Mouse (Mus musculus) bone marrow, adult 2 months (tissue): ENCODE measurements around the gene Cby3. TPM values are rescaled to one million over a fixed set of nuclear protein-coding genes. Genes with fewer than 3 reads are reported as not detected.

ENCODE experiments used
- H3K27ac ChIP-seq: fragments of 200-500 bp; 2 replicates; pipeline ENCODE4 v1.5.1; 2012; ENCODE audit warnings: low read depth, mild to moderate bottlenecking, control low read depth, inconsistent platforms, low read length; ENCODE audit not compliant: control insufficient read depth, poor library complexity, insufficient read depth
- H3K4me1 ChIP-seq: fragments of 200-500 bp; 2 replicates; pipeline ENCODE4 v1.6.1; 2011; ENCODE audit warnings: low read length; ENCODE audit not compliant: control insufficient read depth, insufficient read depth
- H3K4me3 ChIP-seq: fragments of 200-500 bp; replicated peaks from 2 replicates; pipeline ENCODE3; 2011; ENCODE audit warnings: mild to moderate bottlenecking, low read depth, low read length, control low read depth; ENCODE audit not compliant: control insufficient read depth
- CTCF ChIP-seq: fragments of 200-500 bp; IDR thresholded peaks from 2 replicates; pipeline ENCODE4 v1.5.1; 2011; ENCODE audit warnings: low read length, control low read depth; ENCODE audit not compliant: control insufficient read depth, insufficient read depth
- POLR2A ChIP-seq: fragments of 200-500 bp; IDR thresholded peaks from 2 replicates; pipeline ENCODE4 v1.6.1; 2011; ENCODE audit warnings: low read depth, mild to moderate bottlenecking, control low read depth, low read length, borderline replicate concordance; ENCODE audit not compliant: control insufficient read depth
- WGBS: fragments of 180-500 bp; shearing (Covaris S2); methylation state at CpG from one replicate; pipeline ENCODE4 v1.1.7; 2018; 5-methylcytosine and 5-hydroxymethylcytosine counted together
- polyA plus RNA-seq: library from polyadenylated mRNA; stranded (reverse); fragments of >200 nt; gene quantifications from 2 replicates; pipeline ENCODE4 v1.2.4, GENCODE M21; 2011; ENCODE audit warnings: low replicate concordance; ENCODE audit not compliant: missing spikeins, insufficient read depth, insufficient read length

Cby3 gene
- polyA plus RNA-seq, 1 experiment, result not detected

GRCm38 (mm10) chr11:50388217-50388929, 34.1 kb downstream of the Cby3 start:
- H3K4me3 ChIP-seq, result no peak overlapping the region
- H3K27ac ChIP-seq, result no peak overlapping the region
- H3K4me1 ChIP-seq, result no peaks in the 10 kb centered on the region
- WGBS, result 90% methylated on average over 3 of the region's 3 CpGs
- TF ChIP-seq CTCF (no peak), POLR2A (no peak)

- no peak for TF ChIP-seq POLR2A
- no peak for TF ChIP-seq CTCF
- Histone ChIP-seq H3K4me3 (no peak overlapping the region), H3K4me1 (no peaks in the 10 kb centered on the region), H3K27ac (no peak overlapping the region)
- WGBS, result 70% methylated on average over 3 of the region's 3 CpGs
Observed at GRCm38 (mm10) chr11:50389011-50389410, 34.7 kb downstream of the Cby3 start.

GRCm38 (mm10) chr11:50389616-50390015, 35.4 kb downstream of the Cby3 start:
- no peaks in the 10 kb centered on the region for H3K4me1 ChIP-seq
- TF ChIP-seq CTCF (no peak), POLR2A (no peak)
- WGBS, result 75% methylated on average over 5 of the region's 5 CpGs

GRCm38 (mm10) chr11:50391272-50391960, 37.2 kb downstream of the Cby3 start:
- TF ChIP-seq POLR2A (no peak), CTCF (no peak)
- H3K4me1 ChIP-seq, result no peaks in the 10 kb centered on the region
- 75% methylated on average over 4 of the region's 4 CpGs for WGBS
- H3K27ac ChIP-seq, result no peak overlapping the region
- no peak overlapping the region for H3K4me3 ChIP-seq

More at GRCm38 (mm10) chr11:50389616-50390015, 35.4 kb downstream of the Cby3 start:
- H3K4me3 ChIP-seq, result no peak overlapping the region
- H3K27ac ChIP-seq, result no peak overlapping the region

- Histone ChIP-seq H3K27ac (no peak overlapping the region), H3K4me3 (no peak overlapping the region), H3K4me1 (no peaks in the 10 kb centered on the region)
- TF ChIP-seq POLR2A (no peak), CTCF (no peak)
- WGBS, result 82% methylated on average over 6 of the region's 6 CpGs
Observed at GRCm38 (mm10) chr11:50393306-50393705, 39.0 kb downstream of the Cby3 start.

GRCm38 (mm10) chr11:50394731-50395130, 40.5 kb downstream of the Cby3 start:
- H3K4me1 ChIP-seq, result no peaks in the 10 kb centered on the region
- no peak overlapping the region for H3K4me3 ChIP-seq
- H3K27ac ChIP-seq, result no peak overlapping the region
- no peak for TF ChIP-seq CTCF
- no peak for TF ChIP-seq POLR2A
- WGBS, result 79% methylated on average over 7 of the region's 7 CpGs

- TF ChIP-seq CTCF, result no peak
- TF ChIP-seq POLR2A, result no peak
- Histone ChIP-seq H3K4me1 (no peaks in the 10 kb centered on the region), H3K27ac (no peak overlapping the region), H3K4me3 (no peak overlapping the region)
- 84% methylated on average over 11 of the region's 11 CpGs for WGBS
Observed at GRCm38 (mm10) chr11:50396766-50397307, 42.6 kb downstream of the Cby3 start.

- no peak overlapping the region for H3K27ac ChIP-seq
- H3K4me1 ChIP-seq, result no peaks in the 10 kb centered on the region
- WGBS, result 89% methylated on average over 9 of the region's 9 CpGs
- TF ChIP-seq POLR2A (no peak), CTCF (no peak)
- no peak overlapping the region for H3K4me3 ChIP-seq
Observed at GRCm38 (mm10) chr11:50397316-50397715, 43.1 kb downstream of the Cby3 start.

GRCm38 (mm10) chr11:50398803-50399202, 44.5 kb downstream of the Cby3 start:
- WGBS, result 89% methylated on average over 13 of the region's 13 CpGs
- Histone ChIP-seq H3K4me1 (no peaks in the 10 kb centered on the region), H3K4me3 (no peak overlapping the region), H3K27ac (no peak overlapping the region)
- TF ChIP-seq CTCF (no peak), POLR2A (no peak)
